Mouse (Mus musculus) limb, embryonic 11.5 days (tissue): ENCODE data around the gene Atp4a. TPM values are rescaled to one million over a fixed set of nuclear protein-coding genes. Genes with fewer than 3 reads are reported as not detected.
"Not testable (repeated sequence)": the region's sequence is repeated elsewhere in the genome, so short reads cannot be mapped to it uniquely, and the experiment has no call there.

Experiments used
- ATAC-seq: fragments of 200-750 bp; cut with Nextera tagmentation; 2 replicates; pipeline ENCODE4 v1.8.0; 2017; ENCODE audit warnings: low read depth; ENCODE audit not compliant: insufficient number of reproducible peaks, low FRiP score, low TSS enrichment
- DNase-seq: peaks from one replicate; pipeline ENCODE4 v3.0.0-alpha.2; 2015; ENCODE audit warnings: low spot score
- H3K27ac ChIP-seq: fragments of 300-500 bp; sonication (generic); replicated peaks from 2 replicates; pipeline ENCODE4 v1.5.1; 2014; ENCODE audit warnings: low read depth, mild to moderate bottlenecking, low read length
- H3K27me3 ChIP-seq: fragments of 300-500 bp; sonication (generic); 2 replicates; pipeline ENCODE4 v1.6.1; 2014; ENCODE audit warnings: mild to moderate bottlenecking, low read length, mixed read lengths; ENCODE audit not compliant: control insufficient read depth, insufficient read depth
- H3K36me3 ChIP-seq: fragments of 300-500 bp; sonication (generic); 2 replicates; pipeline ENCODE4 v1.6.1; 2014; ENCODE audit warnings: mild to moderate bottlenecking, low read length, moderate library complexity, mixed read lengths; ENCODE audit not compliant: control insufficient read depth, insufficient read depth
- H3K4me1 ChIP-seq: fragments of 300-500 bp; sonication (generic); 2 replicates; pipeline ENCODE4 v1.6.1; 2014; ENCODE audit warnings: low read length, mixed read lengths; ENCODE audit not compliant: control insufficient read depth, insufficient read depth
- H3K4me2 ChIP-seq: fragments of 300-500 bp; sonication (generic); 2 replicates; pipeline ENCODE4 v1.6.1; 2014; ENCODE audit warnings: low read depth, mild to moderate bottlenecking, moderate library complexity; ENCODE audit not compliant: severe bottlenecking
- H3K4me3 ChIP-seq: fragments of 300-500 bp; sonication (generic); 2 replicates; pipeline ENCODE4 v1.5.1; 2014; ENCODE audit warnings: low read depth, low read length
- H3K9ac ChIP-seq: fragments of 300-500 bp; sonication (generic); 2 replicates; pipeline ENCODE4 v1.6.1; 2014; ENCODE audit warnings: mild to moderate bottlenecking, low read length
- H3K9me3 ChIP-seq: fragments of 300-500 bp; sonication (generic); 2 replicates; pipeline ENCODE4 v1.6.1; 2016; ENCODE audit warnings: low read length; ENCODE audit not compliant: control insufficient read depth
- WGBS: fragments of 180-500 bp; shearing (Covaris S2); extraction: QIAGEN DNeasy Blood & Tissue Kit; methylation state at CpG from one replicate; pipeline ENCODE4 v1.1.7; 2014; 5-methylcytosine and 5-hydroxymethylcytosine counted together
- polyA plus RNA-seq: library from polyadenylated mRNA; unstranded; fragments of >200 nt; fragmentation: Nextera tagmentation; extraction: Ambion mirVana; gene quantifications from 2 replicates; pipeline ENCODE4 v1.2.1, GENCODE M21; 2014

Atp4a gene
- polyA plus RNA-seq, 1 experiment from 2014 or later = 0.41 TPM

GRCm38 (mm10) chr7:30743617-30744016 is 31.6 kb downstream of the Atp4a start, which contains the start of gene Gapdhs:
Gene Gapdhs, minus strand, starts transcription at chr7:30743681.
- 100% methylated on average over 1 of the region's 4 CpGs for WGBS
- not testable (repeated sequence) for H3K27me3 ChIP-seq, H3K4me2 ChIP-seq, H3K4me1 ChIP-seq, DNase-seq, H3K36me3 ChIP-seq, H3K9ac ChIP-seq, H3K9me3 ChIP-seq, H3K27ac ChIP-seq, ATAC-seq, H3K4me3 ChIP-seq

- no peaks in the 10 kb centered on the region for H3K9me3 ChIP-seq
- no peaks in the 10 kb centered on the region for H3K27me3 ChIP-seq
- no peak overlapping the region for H3K4me2 ChIP-seq
- H3K27ac ChIP-seq = no peak overlapping the region
- H3K36me3 ChIP-seq = no peaks in the 10 kb centered on the region; the same call in 1 of the 2 replicates
- H3K4me3 ChIP-seq = no peak overlapping the region
- no peaks in the 10 kb centered on the region for H3K4me1 ChIP-seq
- ATAC-seq = no peak
- no peak overlapping the region for H3K9ac ChIP-seq
- WGBS = 47% methylated on average over 4 of the region's 4 CpGs
- no peak for DNase-seq
Measured at GRCm38 (mm10) chr7:30744022-30744598, 32.1 kb downstream of the Atp4a start.

- Histone ChIP-seq H3K27ac (no peak overlapping the region), H3K4me3 (no peak overlapping the region), H3K36me3 (no peaks in the 10 kb centered on the region; the same call in 1 of the 2 replicates), H3K27me3 (no peaks in the 10 kb centered on the region), H3K4me1 (no peaks in the 10 kb centered on the region), H3K9me3 (no peaks in the 10 kb centered on the region), H3K9ac (no peak overlapping the region), H3K4me2 (no peak overlapping the region)
- ATAC-seq (no peak), DNase-seq (no peak)
- 83% methylated on average over 7 of the region's 7 CpGs for WGBS
Measured at GRCm38 (mm10) chr7:30747525-30748204, 35.7 kb downstream of the Atp4a start.

- Histone ChIP-seq H3K27ac (no peak overlapping the region), H3K4me3 (no peak overlapping the region), H3K36me3 (no peaks in the 10 kb centered on the region; the same call in 1 of the 2 replicates), H3K9me3 (no peaks in the 10 kb centered on the region; the same call in 1 of the 2 replicates), H3K9ac (no peak overlapping the region), H3K4me2 (no peak overlapping the region), H3K4me1 (no peaks in the 10 kb centered on the region), H3K27me3 (no peaks in the 10 kb centered on the region)
- ATAC-seq (no peak), DNase-seq (no peak)
- WGBS = 90% methylated on average over 13 of the region's 13 CpGs
Measured at GRCm38 (mm10) chr7:30749824-30750606, 38.0 kb downstream of the Atp4a start.

- H3K27ac ChIP-seq = no peak within 1 kb of the TSS
- no peaks in the 10 kb centered on the region for H3K4me1 ChIP-seq
- H3K9ac ChIP-seq = no peak within 1 kb of the TSS
- WGBS = 48% methylated on average over 5 of the region's 5 CpGs
- no peak for ATAC-seq
- DNase-seq = no peak
- H3K4me2 ChIP-seq = no peak within 1 kb of the TSS
- no peaks in the 10 kb centered on the region for H3K27me3 ChIP-seq
- H3K36me3 ChIP-seq = no peaks in the 10 kb centered on the region
- no peak within 1 kb of the TSS for H3K4me3 ChIP-seq
- H3K9me3 ChIP-seq = no peaks in the 10 kb centered on the region; the same call in 1 of the 2 replicates
Measured at GRCm38 (mm10) chr7:30751086-30751669, 39.2 kb downstream of the Atp4a start, which contains the start of gene Sbsn. Gene Sbsn, plus strand, starts transcription at chr7:30751471.

- Histone ChIP-seq H3K27me3 (no peaks in the 10 kb centered on the region), H3K36me3 (no peaks in the 10 kb centered on the region), H3K27ac (no peak overlapping the region), H3K9ac (no peak overlapping the region), H3K4me2 (no peak overlapping the region), H3K4me3 (no peak overlapping the region), H3K4me1 (no peaks in the 10 kb centered on the region), H3K9me3 (no peaks in the 10 kb centered on the region; the same call in 1 of the 2 replicates)
- WGBS = 78% methylated on average over 2 of the region's 3 CpGs
- no peak for ATAC-seq
- no peak for DNase-seq
Measured at GRCm38 (mm10) chr7:30757001-30757400, 45.0 kb downstream of the Atp4a start.

- Histone ChIP-seq H3K9me3 (no peaks in the 10 kb centered on the region; the same call in 1 of the 2 replicates), H3K4me3 (no peak overlapping the region), H3K9ac (no peak overlapping the region), H3K27ac (no peak overlapping the region), H3K4me2 (no peak overlapping the region), H3K27me3 (no peaks in the 10 kb centered on the region), H3K36me3 (no peaks in the 10 kb centered on the region), H3K4me1 (no peaks in the 10 kb centered on the region)
- ATAC-seq = no peak
- WGBS = 41% methylated on average over 4 of the region's 4 CpGs
- DNase-seq = peak; percentile 57
Measured at GRCm38 (mm10) chr7:30758853-30759252, 46.8 kb downstream of the Atp4a start.

GRCm38 (mm10) chr7:30761769-30762352 is 49.9 kb downstream of the Atp4a start:
- no peaks in the 10 kb centered on the region for H3K9me3 ChIP-seq
- no peak overlapping the region for H3K4me3 ChIP-seq
- no peak overlapping the region for H3K4me2 ChIP-seq
- no peaks in the 10 kb centered on the region for H3K36me3 ChIP-seq
- no peak overlapping the region for H3K9ac ChIP-seq
- no peaks in the 10 kb centered on the region for H3K27me3 ChIP-seq
- no peaks in the 10 kb centered on the region for H3K4me1 ChIP-seq
- ATAC-seq = no peak
- H3K27ac ChIP-seq = no peak overlapping the region
- WGBS = 81% methylated on average over 4 of the region's 4 CpGs
- no peak for DNase-seq
